In genomic region chr4:24248142-24249054, GRCm38 (mm10) we compare ENCODE assay signal across 22 mouse cellular contexts.
DNase-seq lines count a peak whose midpoint lies in the region; ATAC-seq and TF ChIP-seq lines count a peak whose summit lies in the region.
"Had no signal": no experiment of that assay in that cellular context is flagged by ENCODE, and none has a peak within 500 bp of the region (broad histone marks: within the 10 kb centered on the region; RNA-seq: fewer than 3 reads in every experiment).

No protein-coding gene starts in this region.

- peak; percentile 23 for DNase-seq in midbrain, embryonic 14.5 days
- no peak for DNase-seq in midbrain, embryonic 10.5 days (ENCODE audit: low spot score)
- DNase-seq in heart, postnatal 36 days, result no peak
- DNase-seq: adrenal gland, postnatal 10 days; cerebellum, adult 11-12 months; cerebellum, adult 9-11 months; cerebellum, postnatal 36 days; gastrocnemius, adult 2 months; gastrocnemius, postnatal 36 days; heart, adult 11 months; heart, postnatal 10 days; kidney, adult 2 months had no signal

- H3K4me3 ChIP-seq in midbrain, embryonic 14.5 days (replicated peaks; ENCODE audit: low read depth, low read length), result no peak overlapping the region
- H3K4me3 ChIP-seq in midbrain, embryonic 10.5 days, result no peak overlapping the region
- H3K4me3 ChIP-seq in forebrain, embryonic 12.5 days (replicated peaks), result no peak overlapping the region
- H3K4me3 ChIP-seq in forebrain, embryonic 16.5 days (replicated peaks; ENCODE audit: low read length), result no peak overlapping the region
- no peak overlapping the region for H3K4me3 ChIP-seq in intestine, postnatal 0 days (ENCODE audit: low read depth, low read length)
- H3K4me3 ChIP-seq: embryonic facial prominence, embryonic 15.5 days; erythroblast, embryonic 14.5 days; gastrocnemius, adult 2 months; heart, embryonic 10.5 days; intestine, embryonic 15.5 days had no signal

- H3K4me1 ChIP-seq in midbrain, embryonic 14.5 days (ENCODE audit: control insufficient read depth, insufficient read depth, low read length), result no peaks in the 10 kb centered on the region; the same call in 1 of the 2 replicates
- no peaks in the 10 kb centered on the region for H3K4me1 ChIP-seq in midbrain, embryonic 10.5 days
- H3K4me1 ChIP-seq in forebrain, embryonic 12.5 days, result peaks cover 6% of the 10 kb centered on the region
- peaks cover 10% of the 10 kb centered on the region for H3K4me1 ChIP-seq in forebrain, embryonic 16.5 days (replicated peaks; ENCODE audit: control insufficient read depth, insufficient read depth, low read length)
- no peaks in the 10 kb centered on the region for H3K4me1 ChIP-seq in intestine, postnatal 0 days (replicated peaks; ENCODE audit: control insufficient read depth, insufficient read depth, low read length)
- H3K4me1 ChIP-seq: embryonic facial prominence, embryonic 15.5 days; heart, embryonic 10.5 days; intestine, embryonic 15.5 days had no signal

- intact Hi-C loops in heart, postnatal 36 days (cut with DNase I), result loop anchor here (1.0 kb wide), 1 partner anchor 326 kb away; no protein-coding TSS in a partner anchor

- H3K27ac ChIP-seq in midbrain, embryonic 14.5 days (replicated peaks; ENCODE audit: low read depth, low read length), result no peak overlapping the region
- H3K27ac ChIP-seq in midbrain, embryonic 10.5 days (replicated peaks), result no peak overlapping the region
- 0 out of 2 replicates have a peak overlapping the region, but pooled peaks have one; percentile 56 for H3K27ac ChIP-seq in forebrain, embryonic 12.5 days
- peak overlapping the region; percentile 54 for H3K27ac ChIP-seq in forebrain, embryonic 16.5 days (ENCODE audit: low read length)
- H3K27ac ChIP-seq in intestine, postnatal 0 days (ENCODE audit: low read depth, low read length), result no peak overlapping the region
- H3K27ac ChIP-seq: embryonic facial prominence, embryonic 15.5 days; gastrocnemius, adult 2 months; heart, embryonic 10.5 days; hindbrain, embryonic 14.5 days; intestine, embryonic 15.5 days had no signal

- H3K27me3 ChIP-seq in midbrain, embryonic 14.5 days (ENCODE audit: control insufficient read depth, insufficient read depth, low read length), result no peaks in the 10 kb centered on the region
- H3K27me3 ChIP-seq in midbrain, embryonic 10.5 days (ENCODE audit: low read depth, poor library complexity, severe bottlenecking), result no peaks in the 10 kb centered on the region
- no peaks in the 10 kb centered on the region for H3K27me3 ChIP-seq in forebrain, embryonic 12.5 days
- no peaks in the 10 kb centered on the region for H3K27me3 ChIP-seq in forebrain, embryonic 16.5 days (replicated peaks; ENCODE audit: control insufficient read depth, insufficient read depth, low read length)
- H3K27me3 ChIP-seq in intestine, postnatal 0 days (replicated peaks; ENCODE audit: control insufficient read depth, insufficient read depth, low read length), result no peaks in the 10 kb centered on the region
- H3K27me3 ChIP-seq: embryonic facial prominence, embryonic 15.5 days; intestine, embryonic 15.5 days had no signal

- no peak overlapping the region for H3K9ac ChIP-seq in midbrain, embryonic 14.5 days (replicated peaks; ENCODE audit: low read length)
- H3K9ac ChIP-seq in forebrain, embryonic 12.5 days, result no peak overlapping the region
- no peak overlapping the region for H3K9ac ChIP-seq in forebrain, embryonic 16.5 days (replicated peaks; ENCODE audit: low read depth, low read length)
- H3K9ac ChIP-seq in intestine, postnatal 0 days (ENCODE audit: low read depth, low read length), result no peak overlapping the region
- H3K9ac ChIP-seq: embryonic facial prominence, embryonic 15.5 days; hindbrain, embryonic 14.5 days; intestine, embryonic 15.5 days had no signal

- H3K9me3 ChIP-seq in midbrain, embryonic 14.5 days (ENCODE audit: control insufficient read depth, low read length), result no peaks in the 10 kb centered on the region
- H3K9me3 ChIP-seq in midbrain, embryonic 10.5 days (replicated peaks), result no peaks in the 10 kb centered on the region
- no peaks in the 10 kb centered on the region for H3K9me3 ChIP-seq in forebrain, embryonic 12.5 days
- no peaks in the 10 kb centered on the region for H3K9me3 ChIP-seq in forebrain, embryonic 16.5 days (ENCODE audit: control insufficient read depth, low read length)
- no peaks in the 10 kb centered on the region for H3K9me3 ChIP-seq in intestine, postnatal 0 days (ENCODE audit: control insufficient read depth)
- H3K9me3 ChIP-seq: embryonic facial prominence, embryonic 15.5 days; G1E; heart, embryonic 10.5 days; intestine, embryonic 15.5 days had no signal

- 49% methylated on average over 6 of the region's 6 CpGs for WGBS in midbrain, embryonic 14.5 days
- 81% methylated on average over 6 of the region's 6 CpGs for WGBS in midbrain, embryonic 10.5 days
- 22% methylated on average over 6 of the region's 6 CpGs for WGBS in forebrain, embryonic 12.5 days
- WGBS in forebrain, embryonic 16.5 days, result 10% methylated on average over 6 of the region's 6 CpGs
- 73% methylated on average over 6 of the region's 6 CpGs for whole genome bisulfite sequencing in intestine, postnatal 0 days

- no peak for TF ChIP-seq CTCF in intestine, postnatal 0 days (IDR thresholded peaks at IDR 0.05; ENCODE audit: low read depth)

- ATAC-seq in midbrain, embryonic 14.5 days (ENCODE audit: low FRiP score, low TSS enrichment), result peak; percentile 72; the same call in 1 of the 2 replicates
- peak; percentile 90 for ATAC-seq in forebrain, embryonic 12.5 days (ENCODE audit: low FRiP score)
- ATAC-seq in forebrain, embryonic 16.5 days, result peak; percentile 94
- no peak for ATAC-seq in intestine, postnatal 0 days
- ATAC-seq in monocyte, adult 5-6 weeks (replicated peaks; ENCODE audit: insufficient number of reproducible peaks, low FRiP score, low TSS enrichment, poor library complexity, severe bottlenecking), result no peak
- ATAC-seq: intestine, embryonic 15.5 days had no signal

- H3K4me2 ChIP-seq in midbrain, embryonic 14.5 days (ENCODE audit: low read length), result no peak overlapping the region
- H3K4me2 ChIP-seq in forebrain, embryonic 12.5 days, result no peak overlapping the region; the same call in 1 of the 2 replicates
- H3K4me2 ChIP-seq in forebrain, embryonic 16.5 days (ENCODE audit: low read length), result no peak overlapping the region
- H3K4me2 ChIP-seq in intestine, postnatal 0 days (replicated peaks; ENCODE audit: low read depth), result no peak overlapping the region
- H3K4me2 ChIP-seq: embryonic facial prominence, embryonic 15.5 days; hindbrain, embryonic 14.5 days; intestine, embryonic 15.5 days had no signal

- no peaks in the 10 kb centered on the region for H3K36me3 ChIP-seq in midbrain, embryonic 14.5 days (ENCODE audit: control insufficient read depth, insufficient read depth, low read length)
- H3K36me3 ChIP-seq in midbrain, embryonic 10.5 days, result no peaks in the 10 kb centered on the region
- no peaks in the 10 kb centered on the region for H3K36me3 ChIP-seq in forebrain, embryonic 12.5 days (replicated peaks)
- H3K36me3 ChIP-seq in forebrain, embryonic 16.5 days (ENCODE audit: control insufficient read depth, insufficient read depth), result no peaks in the 10 kb centered on the region
- no peaks in the 10 kb centered on the region for H3K36me3 ChIP-seq in intestine, postnatal 0 days (ENCODE audit: control insufficient read depth, insufficient read depth)
- H3K36me3 ChIP-seq: embryonic facial prominence, embryonic 15.5 days; G1E; heart, embryonic 10.5 days; intestine, embryonic 15.5 days had no signal

Comparison
In these comparisons a context has a peak if more than half of its experiments do, and no peak if none do; other contexts are left out.
1. ATAC-seq: peak in midbrain, embryonic 14.5 days (single experiment), forebrain, embryonic 12.5 days (single experiment) and forebrain, embryonic 16.5 days (single experiment); none in intestine, postnatal 0 days (single experiment) and monocyte, adult 5-6 weeks (single experiment).
2. H3K27ac ChIP-seq: peak in forebrain, embryonic 12.5 days (single experiment) and forebrain, embryonic 16.5 days (single experiment); none in midbrain, embryonic 14.5 days (single experiment), midbrain, embryonic 10.5 days (single experiment) and intestine, postnatal 0 days (single experiment).